Mouse (Mus musculus): ENCODE measurements around the gene Oxld1. TPM values are rescaled to one million over a fixed set of nuclear protein-coding genes. Genes with fewer than 3 reads are reported as not detected.
A peak's percentile ranks its signal among the peaks of the same experiment; 100 is the strongest.

The Oxld1 gene
- polyA plus RNA-seq, 1 experiment, result 15.5 TPM

GRCm38 (mm10) chr11:120498226-120498625 is 40.4 kb upstream of the Oxld1 start:
- Histone ChIP-seq H3K27ac (ENCODE audit: insufficient read depth, low read length) (no peak overlapping the region), H3K4me3 (replicated peaks; ENCODE audit: insufficient read depth, low read depth, low read length) (no peak overlapping the region), H3K4me1 (ENCODE audit: control insufficient read depth, insufficient read depth, low read length) (no peaks in the 10 kb centered on the region), H3K27me3 (ENCODE audit: control insufficient read depth, insufficient read depth, low read length) (no peaks in the 10 kb centered on the region)
- DNase-seq, result no peak
- TF ChIP-seq CTCF (IDR thresholded peaks at IDR 0.05; ENCODE audit: borderline replicate concordance, insufficient read depth, low read depth, low read length) (no peak), POLR2A (IDR thresholded peaks at IDR 0.05; ENCODE audit: borderline replicate concordance, insufficient read depth, low read length) (no peak)
- 88% methylated on average over 12 of the region's 12 CpGs for WGBS

- no peak for TF ChIP-seq CTCF (IDR thresholded peaks at IDR 0.05; ENCODE audit: borderline replicate concordance, insufficient read depth, low read depth, low read length)
- no peak for TF ChIP-seq POLR2A (IDR thresholded peaks at IDR 0.05; ENCODE audit: borderline replicate concordance, insufficient read depth, low read length)
- H3K4me1 ChIP-seq (ENCODE audit: control insufficient read depth, insufficient read depth, low read length), result no peaks in the 10 kb centered on the region; the same call in 1 of the 2 replicates
- no peak overlapping the region for H3K27ac ChIP-seq (ENCODE audit: insufficient read depth, low read length)
- DNase-seq, result no peak
- H3K27me3 ChIP-seq (ENCODE audit: control insufficient read depth, insufficient read depth, low read length), result no peaks in the 10 kb centered on the region
- H3K4me3 ChIP-seq (replicated peaks; ENCODE audit: insufficient read depth, low read depth, low read length), result no peak overlapping the region
- 88% methylated on average over 3 of the region's 3 CpGs for WGBS
Measured at GRCm38 (mm10) chr11:120497436-120497835, 39.6 kb upstream of the Oxld1 start.

GRCm38 (mm10) chr11:120493911-120494310 is 36.0 kb upstream of the Oxld1 start:
- Histone ChIP-seq H3K27ac (ENCODE audit: insufficient read depth, low read length) (no peak overlapping the region), H3K4me3 (replicated peaks; ENCODE audit: insufficient read depth, low read depth, low read length) (no peak overlapping the region), H3K27me3 (ENCODE audit: control insufficient read depth, insufficient read depth, low read length) (no peaks in the 10 kb centered on the region), H3K4me1 (ENCODE audit: control insufficient read depth, insufficient read depth, low read length) (peaks cover 13% of the 10 kb centered on the region)
- WGBS, result 90% methylated on average over 3 of the region's 3 CpGs
- DNase-seq, result no peak
- TF ChIP-seq POLR2A (IDR thresholded peaks at IDR 0.05; ENCODE audit: borderline replicate concordance, insufficient read depth, low read length) (no peak), CTCF (IDR thresholded peaks at IDR 0.05; ENCODE audit: borderline replicate concordance, insufficient read depth, low read depth, low read length) (no peak)

- no peak overlapping the region for H3K27ac ChIP-seq (ENCODE audit: insufficient read depth, low read length)
- DNase-seq, result no peak
- no peak overlapping the region for H3K4me3 ChIP-seq (replicated peaks; ENCODE audit: insufficient read depth, low read depth, low read length)
- 64% methylated on average over 3 of the region's 3 CpGs for WGBS
- no peak for TF ChIP-seq POLR2A (IDR thresholded peaks at IDR 0.05; ENCODE audit: borderline replicate concordance, insufficient read depth, low read length)
- H3K27me3 ChIP-seq (ENCODE audit: control insufficient read depth, insufficient read depth, low read length), result no peaks in the 10 kb centered on the region
- peaks cover 13% of the 10 kb centered on the region for H3K4me1 ChIP-seq (ENCODE audit: control insufficient read depth, insufficient read depth, low read length)
Measured at GRCm38 (mm10) chr11:120493351-120493750, 35.5 kb upstream of the Oxld1 start.

- Histone ChIP-seq H3K27me3 (ENCODE audit: control insufficient read depth, insufficient read depth, low read length) (no peaks in the 10 kb centered on the region), H3K4me1 (ENCODE audit: control insufficient read depth, insufficient read depth, low read length) (peaks cover 13% of the 10 kb centered on the region), H3K27ac (ENCODE audit: insufficient read depth, low read length) (no peak overlapping the region), H3K4me3 (replicated peaks; ENCODE audit: insufficient read depth, low read depth, low read length) (no peak overlapping the region)
- TF ChIP-seq CTCF (IDR thresholded peaks at IDR 0.05; ENCODE audit: borderline replicate concordance, insufficient read depth, low read depth, low read length), result no peak
- TF ChIP-seq POLR2A (IDR thresholded peaks at IDR 0.05; ENCODE audit: borderline replicate concordance, insufficient read depth, low read length), result no peak
- 40% methylated on average over 3 of the region's 3 CpGs for WGBS
- DNase-seq, result no peak
Measured at GRCm38 (mm10) chr11:120492878-120493203, 35.0 kb upstream of the Oxld1 start.

- TF ChIP-seq CTCF (IDR thresholded peaks at IDR 0.05; ENCODE audit: borderline replicate concordance, insufficient read depth, low read depth, low read length), result no peak
- no peak for TF ChIP-seq POLR2A (IDR thresholded peaks at IDR 0.05; ENCODE audit: borderline replicate concordance, insufficient read depth, low read length)
- peak overlapping the region; percentile 83 for H3K4me3 ChIP-seq (replicated peaks; ENCODE audit: insufficient read depth, low read depth, low read length)
- 1% methylated on average over 48 of the region's 48 CpGs for WGBS
- DNase-seq, result peak in 1 of 2 experiments; percentile 26
- H3K4me1 ChIP-seq (ENCODE audit: control insufficient read depth, insufficient read depth, low read length), result peaks cover 13% of the 10 kb centered on the region
- no peak overlapping the region for H3K27ac ChIP-seq (ENCODE audit: insufficient read depth, low read length)
- no peaks in the 10 kb centered on the region for H3K27me3 ChIP-seq (ENCODE audit: control insufficient read depth, insufficient read depth, low read length)
Measured at GRCm38 (mm10) chr11:120492024-120492877, 34.4 kb upstream of the Oxld1 start.

- WGBS, result under 1% methylated on average over 35 of the region's 35 CpGs
- Histone ChIP-seq H3K4me3 (replicated peaks; ENCODE audit: insufficient read depth, low read depth, low read length) (peak within 1 kb of the TSS; percentile 83), H3K27ac (ENCODE audit: insufficient read depth, low read length) (no peak within 1 kb of the TSS), H3K4me1 (ENCODE audit: control insufficient read depth, insufficient read depth, low read length) (peaks cover 13% of the 10 kb centered on the region), H3K27me3 (ENCODE audit: control insufficient read depth, insufficient read depth, low read length) (no peaks in the 10 kb centered on the region)
- TF ChIP-seq CTCF (IDR thresholded peaks at IDR 0.05; ENCODE audit: borderline replicate concordance, insufficient read depth, low read depth, low read length) (no peak), POLR2A (IDR thresholded peaks at IDR 0.05; ENCODE audit: borderline replicate concordance, insufficient read depth, low read length) (peak; percentile 38; the same call in 1 of the 2 replicates)
- DNase-seq, result peak; percentile 85 to 88
Measured at GRCm38 (mm10) chr11:120491317-120492023, 33.6 kb upstream of the Oxld1 start, which contains the start of gene Slc25a10. Slc25a10 (plus strand) TSS chr11:120491840.

Data from cerebellum, adult 2 months (tissue).